Mouse (Mus musculus): ENCODE results near the gene Timm13.

The Timm13 gene

DNA sequence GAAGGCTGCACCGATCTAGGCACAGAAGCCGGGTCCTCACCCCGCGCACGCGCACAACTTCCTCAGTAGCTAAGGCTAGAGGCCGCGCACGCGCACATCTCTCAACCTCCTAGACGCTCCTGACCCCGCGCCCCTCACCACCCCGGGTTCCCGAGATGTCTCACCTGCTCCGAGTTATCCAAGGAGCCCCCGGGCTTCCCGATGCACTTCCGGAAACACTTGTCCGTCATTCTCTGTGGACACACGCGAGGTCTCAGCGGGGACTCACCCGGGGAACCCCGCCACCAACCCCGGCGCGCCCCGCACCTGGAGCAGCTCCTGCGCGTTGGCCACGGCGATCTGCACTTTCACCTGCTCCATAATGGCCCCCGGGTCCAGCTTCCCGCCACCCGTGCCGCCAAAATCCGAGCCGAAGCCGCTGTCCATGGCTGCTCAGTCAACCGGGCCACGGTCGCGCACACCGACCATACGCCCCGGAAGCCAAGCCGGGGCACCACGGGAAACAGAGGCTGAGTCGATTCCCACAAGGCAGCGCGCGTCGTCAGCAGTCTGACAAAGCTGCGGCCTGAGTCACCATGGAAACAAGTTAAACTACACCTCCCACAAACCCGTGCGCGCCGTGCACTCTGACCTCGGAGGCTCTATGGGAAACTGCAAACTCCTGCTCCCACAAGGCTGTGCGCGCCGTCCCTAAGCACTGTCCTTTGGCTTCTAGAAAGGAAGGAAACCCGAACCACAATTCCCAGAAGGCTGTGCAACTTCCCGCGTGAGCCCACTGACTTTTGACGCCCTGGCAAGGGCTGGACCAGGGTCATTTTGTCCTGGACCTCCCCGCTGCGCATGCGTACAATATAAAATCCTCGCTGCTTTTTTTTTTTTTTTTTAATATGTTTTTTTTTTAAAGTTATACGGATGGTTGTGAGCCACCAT lies at the start of gene Timm13:
Timm13 (minus strand) TSS at position 652 of the 930 bp plus-strand sequence.
- in situ Hi-C loops (cut with MboI): no loop called here

DNA sequence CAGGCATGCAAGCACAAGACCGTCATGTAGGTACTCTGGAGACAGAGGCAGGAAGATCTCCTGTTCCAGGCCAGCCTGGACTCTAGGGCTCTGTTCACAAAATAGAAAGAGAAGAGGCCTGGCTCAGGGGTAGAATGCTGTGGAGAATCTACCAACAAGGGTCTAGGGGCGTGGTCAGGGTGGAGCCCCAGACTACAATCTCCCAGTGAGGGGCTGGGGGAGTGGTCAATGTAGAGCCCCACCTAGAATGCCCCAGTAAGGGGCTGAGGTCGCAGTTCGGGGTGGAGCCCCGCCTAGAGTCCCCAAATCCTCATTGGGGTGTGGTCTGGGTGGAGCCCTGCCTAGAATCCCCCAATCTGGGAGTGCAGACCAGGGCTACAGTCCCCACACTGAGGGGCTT lies 49.5 kb upstream of the Timm13 start:
- in situ Hi-C loops (cut with MboI): no loop called here

DNA sequence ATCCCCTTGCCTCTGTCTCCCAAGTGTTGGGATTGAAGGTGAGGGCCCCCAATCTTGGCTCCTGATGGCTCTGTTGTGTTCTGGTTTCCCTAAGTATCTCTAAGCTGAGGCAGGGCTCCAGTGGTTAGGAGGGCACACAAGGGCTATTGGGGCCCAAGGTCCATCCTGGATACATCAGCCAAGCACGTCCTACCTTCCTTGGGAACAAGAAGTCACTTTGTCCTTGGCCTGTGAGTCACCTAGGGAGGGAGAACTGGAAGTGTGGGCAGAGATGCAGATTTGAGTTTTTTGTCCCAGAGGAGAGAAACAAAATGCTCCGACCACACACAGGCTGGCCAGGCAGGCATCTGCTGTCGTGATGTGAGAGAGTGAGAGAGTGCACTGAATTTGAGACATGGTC lies 48.3 kb upstream of the Timm13 start:
- in situ Hi-C loops (cut with MboI): no loop called here

DNA sequence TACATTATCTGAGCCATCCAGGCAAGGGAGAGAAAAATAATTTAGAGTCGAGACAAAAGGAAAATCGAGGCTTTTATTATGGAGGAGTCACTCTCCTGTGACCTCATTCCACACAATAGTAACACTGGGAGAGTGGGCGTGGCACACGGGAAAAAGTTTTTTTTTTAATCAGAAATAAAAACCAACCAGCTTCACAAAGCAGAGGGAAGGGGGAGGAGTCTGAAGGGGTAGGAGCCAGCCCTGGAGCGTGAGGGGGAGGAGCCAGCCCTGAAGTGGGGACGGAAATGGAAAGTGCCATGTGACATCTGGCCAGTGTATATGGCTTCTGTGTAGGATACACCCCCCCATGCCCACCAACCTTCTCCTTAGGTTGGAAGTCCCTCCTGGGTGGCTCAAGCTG lies 47.8 kb upstream of the Timm13 start:
- in situ Hi-C loops (cut with MboI): no loop called here

DNA sequence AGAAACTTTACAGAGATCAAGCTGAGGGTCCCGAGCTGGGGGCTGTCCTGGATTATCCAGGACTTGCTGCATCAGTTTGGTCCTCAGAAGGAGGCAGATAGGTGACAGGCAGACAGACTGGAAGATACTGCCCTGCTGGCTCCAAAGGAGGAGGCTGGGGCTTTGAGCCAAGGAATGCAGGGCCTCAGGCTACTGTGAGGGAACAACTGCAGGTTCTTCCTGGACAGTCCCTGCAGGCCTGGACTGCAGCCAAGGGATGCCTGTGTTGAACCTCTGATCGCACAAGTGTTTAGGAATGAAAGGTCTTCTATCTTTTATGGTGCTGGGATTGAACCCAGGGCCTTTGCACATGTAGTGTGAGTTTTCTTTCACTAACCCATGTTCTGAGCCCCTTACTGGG lies 47.0 kb upstream of the Timm13 start:
- in situ Hi-C loops (cut with MboI): no loop called here

DNA sequence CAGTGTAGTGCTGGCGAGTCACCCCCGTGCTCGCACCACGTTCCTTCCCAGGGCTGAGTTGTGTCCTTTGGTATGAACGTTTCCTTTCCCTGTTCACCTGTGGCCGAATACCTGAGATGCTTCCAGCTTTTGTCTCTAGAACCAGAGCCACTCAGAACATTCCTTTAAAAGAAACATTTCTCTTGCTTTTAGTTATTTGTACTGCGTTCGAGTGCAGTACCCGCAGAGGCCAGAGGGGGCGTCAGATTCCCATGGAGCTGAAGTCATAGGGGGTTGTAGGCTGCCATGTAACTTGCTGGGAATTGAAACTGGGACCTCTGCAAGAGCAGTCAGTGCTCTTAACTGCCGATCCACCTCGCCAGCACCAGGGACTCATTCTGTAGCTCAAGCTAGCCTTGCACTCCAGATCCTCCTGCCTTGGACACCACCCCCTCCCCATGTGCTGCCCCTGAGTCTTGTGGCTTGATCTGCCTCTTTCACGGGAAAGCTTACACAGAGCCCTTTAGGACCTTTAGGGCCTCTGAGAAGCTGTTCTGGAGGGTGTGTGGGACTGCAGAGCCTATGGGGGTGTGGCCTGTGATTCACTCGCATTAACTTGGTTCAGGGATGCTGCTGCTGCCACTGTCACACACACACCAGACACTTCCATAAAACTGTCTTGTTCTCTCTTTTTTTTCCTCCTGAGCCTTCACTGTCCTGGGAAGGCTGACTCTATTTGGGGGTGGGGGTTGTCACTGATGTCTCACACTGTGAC lies 46.1 kb upstream of the Timm13 start:
- in situ Hi-C loops (cut with MboI): no loop called here

DNA sequence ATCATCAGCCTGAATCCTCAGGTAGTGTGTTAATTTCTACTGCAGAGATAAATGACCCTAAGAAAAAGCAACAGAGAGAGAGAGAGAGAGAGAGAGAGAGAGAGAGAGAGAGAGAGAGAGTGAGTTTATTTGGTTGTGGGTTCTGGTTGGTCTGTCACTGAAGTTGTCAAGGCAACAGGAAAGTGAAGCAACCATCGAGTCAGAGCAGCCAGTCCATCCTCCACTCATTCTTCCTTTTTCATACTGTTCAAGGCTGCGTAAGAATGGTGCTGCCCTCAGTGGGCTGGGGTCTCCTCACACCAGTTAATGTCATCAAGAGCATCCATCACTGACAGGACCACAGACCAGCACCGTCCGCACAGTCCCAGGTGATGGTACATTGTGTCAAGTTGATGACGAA lies 43.5 kb upstream of the Timm13 start:
- in situ Hi-C loops (cut with MboI): no loop called here

DNA sequence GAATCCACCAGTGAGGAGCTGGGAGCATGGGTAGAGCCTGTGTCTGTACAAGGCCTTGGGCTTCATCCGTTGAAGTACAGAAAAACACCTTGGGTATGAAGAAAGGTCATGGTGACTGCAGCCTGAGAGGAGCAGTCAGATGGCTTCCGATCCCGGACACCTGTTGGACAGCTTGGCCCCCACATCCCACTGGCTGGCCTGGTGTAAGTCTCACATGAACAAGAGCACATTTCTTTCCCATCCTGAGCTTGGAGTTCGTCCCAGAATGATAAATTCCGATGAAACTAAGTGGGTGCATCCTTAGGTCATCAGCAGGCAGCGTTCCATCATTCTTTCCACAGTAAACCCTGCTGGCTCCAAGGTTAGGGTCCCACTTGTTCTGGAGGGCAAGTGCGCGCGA lies 42.9 kb upstream of the Timm13 start:
- in situ Hi-C loops (cut with MboI): no loop called here

DNA sequence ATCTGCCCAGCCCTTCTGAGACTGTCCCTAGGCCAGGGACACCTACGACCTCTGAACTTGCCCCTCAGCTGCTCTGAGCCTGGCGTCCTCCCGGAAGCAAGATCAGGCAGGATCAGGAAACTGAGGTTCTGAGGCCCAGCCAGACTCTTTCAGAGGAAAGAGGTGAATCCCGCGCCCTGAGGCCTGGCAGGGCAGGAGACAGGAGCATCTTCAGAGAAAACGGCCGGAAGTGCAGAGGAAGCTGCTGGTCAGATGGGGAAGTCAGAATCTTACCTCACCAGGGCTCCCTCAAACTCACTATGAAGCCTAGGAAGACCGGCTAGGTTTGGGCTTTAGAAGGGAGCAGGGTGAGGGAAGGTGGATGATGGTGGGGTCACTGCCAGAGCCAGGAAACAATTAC lies 42.1 kb upstream of the Timm13 start:
- in situ Hi-C loops (cut with MboI): no loop called here

DNA sequence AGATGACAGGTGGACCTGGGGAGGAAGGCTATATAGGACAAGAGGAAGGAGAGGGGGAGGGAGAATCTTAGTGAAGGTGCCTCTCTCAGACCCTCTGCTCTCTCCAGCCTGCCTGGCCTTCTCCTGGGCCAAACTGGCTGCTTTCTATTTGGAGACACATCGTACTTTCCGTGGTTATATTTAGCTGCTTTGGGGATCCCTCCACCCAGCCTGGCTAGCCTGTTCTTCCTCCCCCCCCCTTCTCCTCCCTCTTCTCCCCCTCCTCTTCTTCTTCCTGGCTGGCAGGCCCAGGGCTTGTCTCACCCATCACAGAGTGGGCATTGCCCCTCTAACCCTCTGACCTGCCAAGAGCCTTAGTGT lies 40.2 kb upstream of the Timm13 start:
- in situ Hi-C loops (cut with MboI): no loop called here

DNA sequence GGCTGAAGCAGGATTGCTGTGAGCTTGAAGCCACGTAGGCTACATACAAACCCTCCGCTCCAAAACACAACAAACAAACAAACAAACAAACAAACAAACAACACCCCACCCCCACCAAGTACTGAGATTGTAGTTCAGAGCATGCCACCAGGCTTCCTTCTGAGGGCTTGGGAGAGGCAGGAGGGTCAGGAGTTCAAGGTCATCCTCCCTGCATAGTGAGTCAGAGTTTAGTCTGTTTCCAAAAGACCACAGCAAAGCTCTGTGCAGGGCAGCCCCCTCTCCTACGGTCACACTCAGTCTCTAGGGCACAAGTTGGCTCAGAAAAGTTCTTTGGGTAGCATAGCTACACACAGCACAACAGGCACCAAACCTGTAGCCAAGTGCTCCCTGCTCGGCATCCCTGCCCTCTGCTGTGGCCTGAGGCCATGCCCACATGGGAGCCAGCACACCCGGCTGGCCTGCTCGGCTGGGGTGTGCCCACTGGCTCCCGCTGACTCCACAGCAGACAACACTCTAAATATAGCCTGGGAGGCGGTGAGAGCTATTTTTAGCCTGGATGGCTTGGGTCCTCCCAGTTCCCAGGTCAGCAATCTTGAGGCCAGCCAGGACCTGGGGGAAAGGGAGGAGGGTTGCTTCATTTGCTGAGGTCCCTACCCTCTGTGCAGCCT lies 39.7 kb upstream of the Timm13 start:
- in situ Hi-C loops (cut with MboI): no loop called here

DNA sequence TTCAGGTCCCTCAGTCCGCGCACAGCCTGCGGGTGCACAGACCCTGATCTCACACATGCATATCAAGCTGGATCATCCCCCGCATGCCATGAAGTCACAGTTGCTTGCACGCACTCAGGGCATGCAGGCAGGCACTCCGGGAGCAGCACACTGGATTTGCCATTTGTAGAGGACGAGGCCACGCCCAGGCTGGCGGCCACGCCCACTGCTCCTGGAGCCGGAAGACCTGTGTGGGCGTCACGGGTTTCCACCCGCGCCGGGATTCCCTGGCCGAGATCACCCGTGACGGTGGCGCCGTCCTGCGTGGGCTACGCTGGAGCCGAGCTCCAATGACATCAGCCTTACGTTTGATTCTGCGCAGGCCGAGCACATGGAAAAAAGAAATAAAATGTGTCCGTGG lies 38.9 kb upstream of the Timm13 start:
- in situ Hi-C loops (cut with MboI): no loop called here

DNA sequence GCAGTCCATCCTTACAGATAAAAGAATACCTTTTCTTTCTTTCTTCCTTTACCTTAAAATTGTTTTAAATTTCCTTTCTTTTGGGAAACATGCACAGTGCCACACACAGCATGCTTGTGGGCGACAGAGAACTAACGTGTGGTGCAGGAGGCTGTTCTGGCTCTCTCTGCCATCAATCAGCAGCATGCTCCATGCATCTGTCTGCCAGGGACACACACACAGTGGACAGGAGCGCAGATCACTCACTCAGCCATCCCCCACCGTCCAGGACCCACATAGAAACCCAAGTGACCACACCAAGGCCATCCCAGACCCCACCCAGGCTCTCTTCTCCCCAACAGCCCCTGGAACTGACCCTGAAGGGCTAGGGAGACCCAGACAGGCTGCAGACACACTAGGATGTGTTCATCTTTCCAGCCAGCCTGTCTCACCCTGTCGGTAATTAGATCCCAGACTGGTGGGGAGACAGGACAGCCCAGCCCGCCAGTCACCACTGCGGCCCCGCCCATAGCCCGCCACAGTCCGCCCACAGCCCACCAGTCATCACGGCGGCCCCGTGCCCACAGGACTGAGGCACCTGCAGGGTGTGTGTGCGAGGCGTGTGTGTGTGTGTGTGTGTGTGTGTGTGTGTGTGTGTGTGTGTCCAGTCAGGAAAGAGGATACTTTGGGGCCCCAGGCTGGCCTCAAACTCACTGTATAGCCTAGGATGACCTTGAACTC lies 38.2 kb upstream of the Timm13 start:
- in situ Hi-C loops (cut with MboI): no loop called here

DNA sequence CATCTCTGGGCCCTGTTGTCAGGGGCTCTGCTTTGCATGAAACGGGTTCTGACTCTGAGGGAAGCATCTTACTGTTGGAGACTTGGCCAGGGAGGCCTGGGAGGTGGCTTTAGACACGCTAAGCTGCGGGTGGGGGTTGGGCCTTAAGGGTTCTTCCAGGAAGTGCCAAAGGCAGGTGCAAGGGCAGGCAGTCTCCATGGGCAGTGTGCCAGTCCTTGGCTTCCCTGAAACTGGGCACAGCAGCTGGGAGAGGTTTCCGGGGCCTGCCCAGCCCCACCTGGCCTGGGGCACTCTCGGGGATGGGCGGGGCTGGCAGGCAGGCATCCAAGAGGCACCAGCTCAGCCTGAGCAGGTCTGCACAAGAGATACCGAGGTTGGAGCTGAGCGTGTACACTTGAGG lies 36.9 kb upstream of the Timm13 start:
- in situ Hi-C loops (cut with MboI): no loop called here

DNA sequence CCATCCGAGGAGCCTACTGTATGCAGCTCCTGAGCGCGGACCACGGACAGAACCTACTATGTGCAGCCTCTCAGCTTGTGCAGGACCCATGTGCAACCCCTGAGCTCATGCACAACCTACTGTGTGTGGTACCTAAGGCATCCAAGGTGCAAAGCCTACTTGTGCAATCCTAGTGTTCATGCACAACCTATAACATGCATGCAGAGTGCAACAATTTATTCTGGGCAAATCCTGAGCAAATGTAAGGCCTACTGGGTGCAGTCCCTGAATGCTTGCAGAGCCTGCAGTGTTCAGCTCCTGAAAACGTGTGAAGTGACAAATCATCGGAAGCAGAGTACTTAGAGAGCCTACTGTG lies 36.0 kb upstream of the Timm13 start:
- in situ Hi-C loops (cut with MboI): no loop called here

DNA sequence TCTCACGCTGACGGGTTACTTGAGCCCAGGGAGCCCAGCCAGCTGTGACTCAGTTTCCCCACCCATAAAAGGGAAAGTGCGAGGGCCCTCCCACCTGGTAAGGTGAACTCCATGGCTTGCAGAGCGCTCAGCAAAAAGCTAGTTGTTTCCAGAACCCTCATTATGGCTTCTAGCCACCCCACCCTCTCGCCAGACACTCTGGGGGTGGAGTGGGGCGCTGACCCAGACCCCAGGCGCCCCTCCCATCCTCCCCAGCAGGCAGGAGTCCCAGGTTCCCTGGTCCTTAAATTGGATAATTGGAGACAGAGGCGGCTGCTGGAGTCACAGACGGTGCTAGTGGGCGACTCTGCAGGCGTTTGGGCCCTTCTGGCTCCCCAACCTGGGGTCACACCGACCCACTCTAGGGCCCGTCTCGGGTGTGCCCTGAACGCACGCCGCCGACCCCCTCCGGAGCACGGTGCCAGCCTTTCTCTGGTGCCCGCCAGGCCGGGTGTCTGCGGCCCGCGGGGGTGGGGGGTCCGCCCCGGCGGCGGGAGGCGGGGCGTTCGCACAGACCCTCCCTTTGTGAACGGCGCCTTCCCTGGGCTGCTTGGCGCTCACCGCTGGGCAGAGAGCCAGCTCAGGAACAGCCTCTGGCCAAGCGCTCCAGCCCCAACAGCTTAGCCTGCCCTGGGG lies 35.5 kb upstream of the Timm13 start:
- in situ Hi-C loops (cut with MboI): no loop called here

DNA sequence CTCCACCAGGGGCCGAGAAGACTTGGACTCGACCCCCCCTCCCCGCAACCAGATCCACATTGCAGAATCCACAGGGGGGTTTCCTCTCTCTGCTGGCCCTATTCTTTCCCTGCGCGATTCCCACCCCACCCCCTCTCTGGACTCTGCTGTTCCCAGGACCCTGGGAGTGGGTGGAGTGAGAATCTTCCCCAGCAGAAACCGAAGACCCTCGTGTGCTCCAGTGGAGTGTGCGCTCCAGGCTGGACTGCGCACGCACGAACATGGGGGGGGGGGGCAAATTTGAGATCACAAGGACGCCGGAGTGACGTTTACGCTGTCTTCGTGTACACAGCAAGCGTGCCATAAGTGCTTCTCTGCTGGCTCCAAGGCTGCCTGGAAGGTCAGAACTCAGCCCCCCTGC lies 34.9 kb upstream of the Timm13 start:
- in situ Hi-C loops (cut with MboI): no loop called here

DNA sequence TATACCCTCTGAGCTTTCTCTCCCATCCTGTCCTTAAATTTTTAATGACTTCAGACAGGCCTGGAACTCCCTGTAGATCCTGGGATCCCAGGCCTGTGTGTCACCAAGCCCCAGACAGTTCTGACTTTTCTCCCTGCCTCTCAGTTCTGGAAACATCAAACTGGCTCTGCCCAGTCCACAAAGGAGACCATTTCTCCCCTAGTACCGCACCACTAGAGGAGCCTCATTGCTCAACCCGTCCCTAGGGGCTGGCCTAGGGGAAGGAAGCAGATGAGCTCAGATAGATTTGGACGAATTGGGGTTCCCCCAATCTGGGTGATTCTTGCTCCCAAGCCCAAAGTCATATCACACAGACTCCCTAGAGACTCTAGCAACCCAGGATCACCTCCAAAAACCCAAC lies 34.5 kb upstream of the Timm13 start:
- in situ Hi-C loops (cut with MboI): no loop called here

DNA sequence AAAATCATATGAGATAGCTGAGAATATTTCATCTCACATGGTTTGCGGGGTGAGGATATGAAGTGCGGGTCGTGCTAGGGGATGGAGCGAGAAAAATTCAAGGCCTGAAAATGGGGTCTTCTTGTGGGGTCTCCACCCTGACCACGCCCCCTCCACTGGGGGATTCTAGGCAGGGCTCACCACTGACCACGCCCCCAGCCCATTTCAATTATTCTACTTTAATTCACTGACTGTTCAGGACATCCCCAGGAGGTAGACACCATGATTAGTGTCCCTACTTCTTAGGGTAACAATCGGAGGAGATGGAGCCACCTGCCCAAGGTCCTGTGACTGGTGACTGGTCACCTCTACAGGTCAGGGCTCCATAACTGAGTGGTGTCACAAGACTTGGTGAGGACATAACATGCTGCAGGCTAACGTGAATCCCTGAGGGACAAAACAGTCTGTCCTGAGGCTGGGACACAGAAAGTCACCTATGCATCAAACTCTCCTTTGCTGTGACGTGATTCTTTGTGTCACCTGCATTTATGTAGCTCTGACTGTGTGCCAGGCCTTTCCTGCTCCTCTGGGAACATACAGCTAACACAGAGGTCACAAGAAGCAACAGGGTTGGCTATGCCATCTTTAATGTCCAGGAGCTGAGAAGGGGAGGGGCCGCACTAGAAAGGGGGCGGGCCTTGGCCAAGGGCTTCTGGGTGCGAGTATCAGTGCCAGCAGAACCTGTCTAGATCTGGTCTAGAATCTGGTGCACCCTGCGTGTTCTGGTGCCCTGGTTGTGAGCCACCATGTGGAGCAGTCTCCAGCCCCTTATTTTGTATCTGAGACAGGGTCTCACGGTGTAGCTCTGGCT lies 33.6 kb upstream of the Timm13 start:
- in situ Hi-C loops (cut with MboI): no loop called here

DNA sequence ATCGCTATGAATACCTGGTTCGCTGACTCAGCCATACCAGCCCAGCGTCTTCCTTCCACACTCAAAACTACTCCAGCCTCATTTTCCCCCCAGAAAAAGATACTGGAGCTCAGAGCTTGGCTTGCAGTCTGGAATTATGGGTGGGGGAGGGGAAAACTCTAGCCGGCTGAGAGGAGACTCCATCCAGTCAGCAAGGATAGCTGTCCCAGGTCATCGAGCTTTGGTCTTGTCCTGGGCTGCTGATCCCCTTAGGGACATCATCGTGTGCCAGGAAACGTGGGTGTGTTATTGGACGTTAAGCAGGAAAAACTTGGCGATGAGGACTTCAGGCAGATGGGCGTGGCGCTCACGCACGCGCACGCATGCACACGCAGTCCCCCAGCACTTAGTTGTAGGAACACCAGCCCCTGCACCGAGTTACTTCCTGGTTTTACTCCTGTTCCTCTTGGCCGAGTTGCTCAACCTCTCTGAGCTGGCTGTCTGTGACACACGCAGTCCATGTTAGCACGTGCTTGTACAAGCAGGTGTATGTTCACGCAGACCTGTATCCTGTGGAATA lies 32.7 kb upstream of the Timm13 start:
- in situ Hi-C loops (cut with MboI): no loop called here

All from mature B cell (primary cell).